Comparison of ENCODE assay signal across 11 mouse cellular contexts in genomic region chr10:70109974-70110373, GRCm38 (mm10). TPM values are rescaled to one million over a fixed set of nuclear protein-coding genes. Genes with fewer than 3 reads are reported as not detected.
A peak's percentile ranks its signal among the peaks of the same experiment; 100 is the strongest.
DNase-seq lines count a peak whose midpoint lies in the region; ATAC-seq and TF ChIP-seq lines count a peak whose summit lies in the region.
"Had no signal": no experiment of that assay in that cellular context is flagged by ENCODE, and none has a peak within 500 bp of the region (broad histone marks: within the 10 kb centered on the region; RNA-seq: fewer than 3 reads in every experiment).

No protein-coding gene starts in this region.

- no peak overlapping the region for H3K9ac ChIP-seq in liver, postnatal 0 days (replicated peaks)

- WGBS in liver, postnatal 0 days (ENCODE audit: insufficient replicate concordance): 40% methylated on average over 5 of the region's 5 CpGs

- peaks cover 15% of the 10 kb centered on the region for H3K4me1 ChIP-seq in liver, postnatal 0 days (ENCODE audit: insufficient read depth)

- peaks cover 8% of the 10 kb centered on the region for H3K36me3 ChIP-seq in liver, postnatal 0 days (replicated peaks; ENCODE audit: insufficient read depth, low read length)

- peak; percentile 19 for DNase-seq in embryo, embryonic 10.5 days (ENCODE audit: low spot score)
- no peak for DNase-seq in embryo, embryonic 11 days
- peak; percentile 61 for DNase-seq in kidney, postnatal 10 days
- DNase-seq in kidney, adult 11 months: no peak
- peak; percentile 80 for DNase-seq in liver, postnatal 0 days
- no peak for DNase-seq in cerebellum, adult 11-12 months
- no peak for DNase-seq in layer of hippocampus, postnatal 25 days (ENCODE audit: extremely low spot score in 1 of 2, low spot score in 1 of 2)
- DNase-seq: cerebellum, postnatal 14 days had no signal

- no peaks in the 10 kb centered on the region for H3K27me3 ChIP-seq in liver, postnatal 0 days (ENCODE audit: insufficient read depth, low read length)

- peak overlapping the region; percentile 40 for H3K4me2 ChIP-seq in liver, postnatal 0 days (ENCODE audit: low read depth, low read length)

- ATAC-seq in erythroblast, adult 5-6 weeks (replicated peaks; ENCODE audit: low FRiP score, poor library complexity, severe bottlenecking): peak; percentile 81
- ATAC-seq in liver, postnatal 0 days: peak; percentile 89

- H3K4me3 ChIP-seq in liver, postnatal 0 days (ENCODE audit: low read depth, low read length): no peak overlapping the region
- H3K4me3 ChIP-seq: left cerebral cortex, adult 2 months; myocyte had no signal

- no peak overlapping the region for H3K27ac ChIP-seq in liver, postnatal 0 days (ENCODE audit: low read depth)
- H3K27ac ChIP-seq: left cerebral cortex, adult 2 months had no signal

- TF ChIP-seq EP300 in liver, postnatal 0 days (IDR thresholded peaks at IDR 0.05; ENCODE audit: low read depth): no peak

- no peak for TF ChIP-seq CTCF in liver, postnatal 0 days (IDR thresholded peaks at IDR 0.05; ENCODE audit: low read depth)

- no peaks in the 10 kb centered on the region for H3K9me3 ChIP-seq in liver, postnatal 0 days (ENCODE audit: low read length)

RNA-seq across cellular contexts. Expression of gene Ccdc6, which starts 13.1 kb away (rescaled TPM):
- total RNA-seq in erythroblast, adult 5-6 weeks (2015; ENCODE audit: low replicate concordance): 16.5 and 19.6 TPM in 2 replicates
- 18.6 and 35.5 TPM in 2 replicates for total RNA-seq in erythroblast, adult 5-6 weeks (2017; ENCODE audit: low replicate concordance)
- polyA plus RNA-seq in liver, postnatal 0 days (2015; fragmentation: Nextera tagmentation; extraction: Ambion mirVana): 5.5 and 6.3 TPM in 2 replicates
- total RNA-seq in layer of hippocampus, postnatal 25 days (2021): 10 to 100 TPM; 56.9 to 62.9 TPM

Comparison
In these comparisons a context has a peak if more than half of its experiments do, and no peak if none do; other contexts are left out.
1. DNase-seq: peak in embryo, embryonic 10.5 days (single experiment), kidney, postnatal 10 days (single experiment) and liver, postnatal 0 days (single experiment); none in embryo, embryonic 11 days (single experiment), kidney, adult 11 months (single experiment), cerebellum, adult 11-12 months (single experiment) and layer of hippocampus, postnatal 25 days (0 of 2).